Mouse (Mus musculus): ENCODE results near the gene Mrps6.

Gene Mrps6

DNA sequence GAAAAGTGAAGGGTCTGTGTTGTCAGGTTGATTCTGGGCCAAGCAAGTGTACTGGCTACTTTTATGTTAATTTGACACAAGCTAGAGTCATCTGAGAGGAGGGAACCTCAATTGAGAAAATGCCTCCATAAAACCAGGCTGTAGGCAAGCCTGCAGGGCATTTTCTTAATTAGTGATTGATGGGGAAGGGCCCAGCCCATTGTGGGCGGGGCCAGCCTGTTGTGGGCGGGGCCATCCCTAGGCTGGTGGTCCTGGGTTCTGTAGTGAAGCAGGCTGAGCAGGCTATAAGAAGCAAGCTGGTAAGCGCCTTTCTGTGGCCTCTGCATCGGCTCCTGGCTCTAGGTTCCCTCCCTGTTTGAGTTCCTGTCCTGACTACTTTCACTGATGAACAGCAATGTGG is 69.2 kb downstream of the Mrps6 start:
- no peak for DNase-seq

DNA sequence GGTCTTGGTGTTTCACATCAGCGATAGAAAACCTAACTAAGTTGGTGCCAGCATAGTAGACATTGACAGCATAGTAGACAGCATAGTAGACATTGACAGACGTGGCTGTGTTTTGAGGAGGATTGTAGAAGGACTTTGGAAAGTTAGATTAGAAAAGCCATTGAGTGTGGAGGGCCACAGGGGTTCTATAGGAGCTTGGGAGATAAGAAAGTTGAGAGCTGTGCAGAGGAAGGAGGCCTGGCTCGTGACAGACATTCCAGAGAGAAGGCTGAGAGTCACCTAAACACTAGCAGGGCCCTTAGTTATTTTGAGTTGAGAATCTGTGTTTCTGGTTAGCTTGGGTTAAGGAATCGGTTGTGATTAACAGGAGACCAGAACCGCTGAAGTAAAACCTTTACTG is 69.6 kb downstream of the Mrps6 start:
- no peak for DNase-seq

DNA sequence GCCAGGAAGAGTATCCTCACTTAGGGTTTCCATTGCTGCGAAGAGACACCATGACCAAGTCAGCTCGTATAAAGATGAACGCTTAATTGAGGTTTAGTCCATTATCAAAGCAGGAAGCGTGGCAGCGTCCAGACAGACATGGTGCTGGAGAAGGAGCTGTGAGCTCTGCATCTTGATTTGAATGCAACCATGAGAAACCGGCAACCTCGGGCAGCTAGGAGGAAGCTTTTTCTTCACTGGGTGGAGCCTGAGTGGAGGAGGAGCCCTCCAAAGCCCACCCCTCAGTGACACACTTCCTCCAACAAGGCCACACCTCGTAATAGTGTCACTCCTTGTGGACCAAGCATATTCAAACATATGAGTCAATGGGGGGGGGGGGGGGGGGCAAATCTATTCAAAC is 71.8 kb downstream of the Mrps6 start:
- DNase-seq: no peak

DNA sequence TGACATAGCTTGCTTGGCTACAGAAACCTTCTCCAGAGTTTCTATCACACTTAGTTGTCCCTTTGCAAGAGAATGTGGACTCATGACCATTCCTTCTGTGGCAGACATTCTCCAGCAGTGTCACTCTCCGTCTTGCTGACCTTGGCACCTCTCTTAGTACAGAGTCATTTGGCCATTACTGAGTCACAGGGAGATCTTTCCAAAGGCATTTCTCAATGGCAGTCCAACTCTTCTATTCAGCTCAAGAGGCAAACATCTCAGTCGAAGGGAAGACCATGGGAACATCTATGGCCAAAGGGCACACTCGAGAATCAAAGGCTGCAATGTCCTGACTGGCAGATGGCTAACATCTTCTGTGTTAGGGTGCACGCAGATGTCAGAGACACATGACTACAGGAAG is 74.4 kb downstream of the Mrps6 start:
- no peak for DNase-seq

DNA sequence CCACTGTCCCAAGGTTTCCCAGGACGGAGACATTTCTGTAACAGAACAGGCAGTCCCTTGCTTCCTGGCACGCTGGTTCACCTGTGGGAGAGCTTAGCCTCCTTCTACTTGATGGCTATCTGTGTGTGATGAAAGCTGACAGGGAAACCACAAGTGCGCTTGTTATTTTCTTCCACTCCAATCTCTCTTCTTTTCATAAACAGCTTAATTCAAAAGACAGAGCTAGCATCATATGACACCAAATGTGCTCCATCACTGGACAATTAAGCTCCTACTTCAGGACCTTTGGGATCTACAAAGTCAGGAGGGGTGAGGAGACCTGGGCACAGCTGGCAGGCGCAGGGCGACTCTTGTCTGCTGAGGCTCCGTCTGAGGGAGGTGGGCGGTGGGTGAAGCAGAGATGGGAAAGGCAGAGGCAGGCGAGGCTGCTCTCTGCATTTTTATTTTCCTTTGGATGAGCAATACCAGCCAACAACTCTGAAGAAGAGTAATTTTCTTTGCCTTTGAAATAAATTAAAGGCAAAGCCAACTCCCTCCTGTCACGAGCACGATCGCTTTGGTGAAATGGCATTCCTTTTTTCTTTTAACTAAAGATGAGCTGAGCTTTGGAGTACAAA is 76.2 kb downstream of the Mrps6 start:
- DNase-seq: no peak

DNA sequence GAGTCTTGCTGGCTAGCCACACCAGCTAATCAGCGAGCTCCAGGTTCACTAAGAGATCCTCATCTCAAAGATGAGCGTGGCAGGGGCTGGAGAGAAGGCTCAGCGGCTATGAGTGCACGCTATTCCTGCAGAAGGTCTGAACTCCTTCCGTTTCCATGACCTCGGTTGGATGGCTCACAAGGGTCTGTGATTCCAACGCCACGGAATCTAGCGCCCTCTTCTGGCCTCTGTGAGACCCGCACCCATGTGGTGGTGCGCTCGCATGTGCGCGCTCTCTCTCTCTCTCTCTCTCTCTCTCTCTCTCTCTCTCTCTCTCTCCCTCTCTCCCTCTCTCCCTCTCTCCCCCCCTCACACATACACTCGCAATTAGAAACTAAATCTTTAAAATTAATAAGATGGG is 78.2 kb downstream of the Mrps6 start:
- no peak for DNase-seq

DNA sequence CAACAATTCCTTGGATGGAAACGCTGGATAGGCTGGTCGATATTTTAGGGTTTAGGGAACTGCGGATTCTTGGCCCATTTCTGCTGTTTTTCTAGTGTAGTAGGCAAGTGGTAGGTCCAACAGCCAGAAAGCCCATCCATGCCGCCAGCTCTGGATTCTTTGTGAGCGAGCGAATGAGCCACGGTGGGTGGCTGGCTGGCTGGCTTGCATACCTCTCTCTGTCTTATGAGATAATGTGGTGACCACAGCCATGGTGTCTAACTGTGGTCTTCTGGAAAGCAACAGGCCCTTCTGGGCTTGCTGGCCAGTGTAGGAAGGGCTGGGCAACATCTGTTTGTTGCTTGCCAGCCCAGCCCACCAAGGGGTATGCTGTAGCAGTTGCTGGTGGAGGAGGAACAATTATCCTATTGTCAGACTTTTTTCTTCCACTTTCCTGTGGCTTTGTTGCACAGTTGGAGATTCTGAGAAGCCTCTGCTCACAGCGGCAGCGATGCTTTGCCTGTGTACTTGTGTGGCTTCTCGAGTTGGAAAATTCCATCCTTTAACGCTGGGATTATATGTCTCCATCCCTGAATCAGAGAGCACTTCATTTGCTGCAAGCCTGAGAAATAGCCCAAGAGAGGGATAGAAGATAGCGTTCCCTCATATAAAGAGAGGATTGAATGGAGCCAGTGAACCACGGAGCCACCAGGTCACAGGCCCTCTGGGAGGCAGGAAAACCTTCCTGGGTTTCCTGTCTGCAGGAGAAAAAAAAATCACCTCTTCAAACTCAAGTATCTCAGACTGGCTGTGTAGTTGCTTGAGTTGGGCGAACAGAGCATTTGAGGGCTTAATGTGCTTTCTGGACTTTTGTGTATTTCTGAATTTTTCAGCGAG is 81.6 kb downstream of the Mrps6 start:
- DNase-seq: no peak

DNA sequence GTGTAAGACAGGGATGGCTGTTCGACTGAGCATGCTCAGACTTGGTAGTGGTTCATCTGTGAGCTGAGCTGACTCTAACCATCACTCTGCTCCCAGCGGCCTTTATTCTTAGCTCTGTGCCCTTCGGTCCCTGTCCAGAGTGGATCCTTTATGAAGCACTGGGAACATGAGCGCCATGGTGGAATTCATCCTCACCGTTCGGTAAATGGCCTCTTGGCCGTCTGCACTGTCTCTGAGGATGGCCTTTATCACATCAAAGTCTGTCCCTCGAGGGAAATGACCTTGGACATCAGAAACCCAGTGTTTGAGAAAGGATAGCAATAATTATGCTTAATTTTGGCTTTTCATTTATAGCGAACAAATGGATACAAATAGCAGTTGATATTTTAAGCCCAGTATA is 82.3 kb downstream of the Mrps6 start:
- no peak for DNase-seq

DNA sequence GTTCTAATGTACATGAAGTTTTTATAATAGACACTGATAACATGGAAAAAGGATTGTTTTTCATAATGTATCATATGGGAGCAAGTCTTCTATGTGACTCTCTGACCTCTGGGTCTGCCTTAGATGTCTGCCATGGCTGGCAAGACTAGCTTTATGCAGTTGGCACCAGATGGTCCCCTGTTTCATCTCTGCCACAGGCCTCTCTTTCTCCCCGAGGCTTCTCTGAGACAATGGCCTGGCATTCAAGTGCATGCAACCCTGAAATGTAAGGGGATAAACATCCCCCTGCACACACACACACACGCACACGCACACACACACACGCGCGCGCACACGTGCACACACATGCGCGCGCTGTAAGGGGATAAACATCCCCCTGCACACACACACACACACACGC is 83.0 kb downstream of the Mrps6 start:
- no peak for DNase-seq

DNA sequence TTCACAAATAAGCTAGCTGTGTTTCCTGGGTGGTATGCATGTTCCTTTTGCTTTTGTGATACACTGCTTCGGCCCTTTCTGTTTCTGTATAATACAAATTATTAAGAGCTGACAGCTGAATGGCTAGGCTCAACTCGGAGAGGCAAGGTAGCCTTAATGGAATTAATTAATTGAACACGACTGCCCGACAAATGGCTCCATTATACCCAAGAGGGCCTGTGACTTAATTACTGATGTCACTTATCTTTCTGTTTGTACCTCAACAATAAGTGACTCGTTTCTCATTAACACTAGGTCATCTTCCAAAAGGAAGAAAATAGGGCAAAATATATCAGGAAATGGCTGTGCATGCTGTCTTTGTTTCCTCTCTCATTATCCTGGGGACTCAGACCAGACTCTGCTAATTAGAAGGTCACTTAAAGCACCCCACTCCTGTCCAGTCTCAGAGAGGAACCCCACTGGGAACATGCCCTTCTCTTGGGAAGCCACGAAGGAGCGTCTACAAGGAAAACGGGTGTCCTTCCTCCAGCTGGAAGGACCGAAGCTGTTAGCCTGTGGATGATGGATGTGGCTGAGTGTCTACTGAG is 84.4 kb downstream of the Mrps6 start:
- DNase-seq: no peak

DNA sequence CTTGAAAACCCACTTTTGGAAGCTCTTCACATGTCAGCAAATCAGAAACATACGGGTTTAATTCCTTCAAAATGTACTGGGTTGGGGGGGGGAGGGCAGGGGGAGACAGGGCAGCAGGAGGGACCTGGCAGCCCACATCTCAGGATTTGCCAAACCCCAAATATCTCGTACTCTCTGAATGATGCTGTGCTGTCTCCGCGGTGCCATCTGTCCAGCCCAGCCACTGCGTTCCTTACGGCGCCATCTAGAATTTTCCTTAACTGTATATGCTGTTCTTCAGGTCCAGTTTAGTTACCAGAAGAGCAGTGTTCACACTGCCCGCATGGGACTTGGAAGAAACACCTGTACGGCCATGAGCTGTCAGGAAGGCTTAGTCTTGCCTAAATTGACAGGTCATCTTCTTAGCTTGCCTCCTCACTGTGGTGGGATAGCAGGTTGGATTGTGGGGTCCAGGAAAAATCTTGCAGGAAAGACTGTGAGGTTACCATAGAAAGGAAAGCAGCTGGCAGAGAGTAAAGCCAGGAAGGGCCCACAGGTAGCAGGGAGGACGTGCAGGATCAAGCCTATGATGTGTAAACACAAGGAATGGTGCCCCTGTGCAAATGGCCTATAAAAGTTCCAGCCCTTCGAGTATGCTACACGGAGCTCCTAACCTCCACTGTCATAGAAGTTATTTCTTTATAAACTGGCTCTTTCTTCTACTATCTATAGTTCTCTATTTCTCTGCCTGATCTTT is 89.7 kb downstream of the Mrps6 start:
- DNase-seq: no peak

DNA sequence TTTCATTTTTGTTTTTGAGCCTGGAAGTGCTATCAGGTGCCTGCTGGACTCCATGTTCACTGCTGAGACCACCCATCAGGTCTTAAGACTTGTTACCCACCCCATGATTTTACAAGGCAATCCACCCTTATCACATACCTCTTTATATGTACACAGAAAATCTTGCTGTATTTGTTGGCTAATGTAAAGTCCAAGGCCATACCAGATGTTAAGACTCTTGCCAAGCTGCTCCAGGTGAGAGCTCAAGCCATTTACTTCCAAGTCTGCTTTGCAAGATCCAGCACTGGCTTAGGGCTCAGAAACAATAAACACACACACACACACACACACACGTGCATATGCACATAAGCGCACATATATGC is 90.3 kb downstream of the Mrps6 start:
- DNase-seq: no peak

DNA sequence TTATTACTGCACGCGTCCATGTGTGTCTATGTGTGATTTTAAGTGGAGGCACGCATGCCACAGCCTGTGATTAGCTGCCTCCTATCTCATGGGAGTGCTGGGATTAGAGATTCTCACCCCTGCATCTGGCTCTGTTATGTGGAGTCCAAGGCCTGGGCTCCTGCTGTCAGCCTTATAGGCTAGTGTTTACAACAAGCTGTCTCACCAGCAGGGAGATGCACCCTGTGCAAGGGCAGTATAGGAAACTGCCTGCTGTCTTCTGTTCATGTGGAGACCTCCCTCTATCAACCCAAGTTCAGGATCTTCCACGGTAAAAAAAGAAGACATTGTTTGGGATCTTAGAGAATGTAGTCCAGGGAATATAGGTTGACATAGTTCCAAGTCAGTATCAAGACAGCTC is 92.9 kb downstream of the Mrps6 start:
- no peak for DNase-seq

DNA sequence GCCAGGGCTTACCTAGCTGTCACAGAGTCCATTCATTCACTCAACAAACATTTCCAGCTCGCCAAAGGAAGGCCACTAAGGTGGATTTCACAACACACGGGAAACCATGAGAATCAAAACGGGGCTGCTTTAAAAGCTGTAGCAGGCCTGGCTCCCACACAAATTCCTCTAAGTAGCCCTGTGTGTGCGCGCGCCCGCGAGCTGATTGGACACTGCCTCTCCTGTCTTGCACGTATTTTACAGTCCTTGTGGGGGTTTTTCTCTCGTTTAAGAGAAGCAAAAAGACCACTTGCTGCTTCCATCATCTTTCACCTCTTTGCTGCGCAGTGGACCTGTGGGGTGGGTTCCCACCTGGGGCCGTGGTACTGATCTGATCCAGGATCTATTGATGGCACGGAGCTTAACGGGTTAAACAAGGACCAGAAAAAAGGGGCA is 100.0 kb downstream of the Mrps6 start:
- peak; percentile 39 for DNase-seq

DNA sequence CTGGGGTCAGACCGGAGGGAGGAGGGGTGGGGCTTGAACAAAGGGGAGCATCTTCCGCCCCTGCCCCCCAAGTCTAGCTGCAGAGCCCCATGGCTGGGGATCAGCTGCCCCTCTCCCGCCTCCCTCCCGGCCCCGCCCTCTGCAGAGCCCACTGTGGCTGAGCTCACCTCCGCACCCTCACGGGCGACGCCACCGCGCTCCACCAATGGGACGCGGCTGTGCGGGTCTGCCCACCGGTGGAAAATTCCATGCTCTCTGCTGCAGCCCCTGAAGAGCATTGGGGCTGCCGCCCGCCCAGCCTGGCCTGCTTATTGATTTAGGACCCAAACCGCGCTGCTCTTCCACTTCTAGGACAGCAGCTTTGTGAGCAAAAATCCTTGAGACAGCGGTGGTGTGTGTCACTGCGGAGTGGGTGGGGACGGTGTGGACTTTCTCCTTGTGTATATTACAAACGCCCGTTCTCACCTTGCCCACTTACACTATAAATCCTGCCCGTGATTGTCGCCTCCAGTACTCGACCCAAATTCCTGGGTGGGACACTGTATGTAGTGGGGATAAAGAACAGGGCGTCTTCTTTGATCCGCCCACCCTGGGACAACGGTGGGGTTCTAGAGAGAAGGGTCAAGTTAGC is 100.5 kb downstream of the Mrps6 start:
- DNase-seq: peak; percentile 69

DNA sequence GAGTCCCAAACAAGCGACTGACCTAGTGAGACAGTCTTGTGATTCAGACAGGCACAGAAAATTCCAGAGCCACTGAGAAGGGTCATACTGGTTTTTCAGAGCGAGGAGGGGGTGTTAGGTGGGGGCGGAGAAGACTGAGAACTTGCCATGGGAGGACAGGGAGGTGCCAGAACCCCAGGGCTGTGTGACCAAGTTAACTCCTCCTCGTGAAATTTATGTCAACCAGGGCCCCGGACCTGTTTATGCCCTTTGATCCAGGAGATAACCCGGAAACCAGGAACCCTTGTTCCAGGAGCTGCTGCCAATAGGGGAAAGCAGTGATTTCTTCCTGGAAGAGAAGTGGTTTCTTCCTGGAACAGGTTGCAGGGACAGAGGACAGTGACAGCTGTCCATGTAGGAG is 101.0 kb downstream of the Mrps6 start:
- DNase-seq: no peak

Measured in lung, postnatal 14 days (tissue).